Mouse (Mus musculus): Measurements from ENCODE around the gene Prr12.

GRCm38 (mm10) chr7:45006503-45006902, 46.2 kb downstream of the Prr12 start:
- TF ChIP-seq CTCF (IDR thresholded peaks at IDR 0.05; ENCODE audit: low read depth) (no peak), EP300 (optimal IDR thresholded peaks at IDR 0.05) (no peak)

All from stomach, postnatal 0 days (tissue).